Mouse (Mus musculus): ENCODE data around the gene Rassf3.

- TF ChIP-seq POLR2A (IDR thresholded peaks at IDR 0.05; ENCODE audit: control insufficient read depth, low read depth, low read length) = no peak
- no peak for TF ChIP-seq CTCF (IDR thresholded peaks at IDR 0.05; ENCODE audit: control insufficient read depth, insufficient read depth, insufficient replicate concordance, low read depth, low read length)
Measured at GRCm38 (mm10) chr10:121469625-121470024, 6.5 kb downstream of the Rassf3 start.
